Mouse (Mus musculus): ENCODE results near the gene Nkd1. TPM values are rescaled to one million over a fixed set of nuclear protein-coding genes. Genes with fewer than 3 reads are reported as not detected.

The Nkd1 gene
- total RNA-seq (2021) = 10 to 100 TPM in 1 of 2 experiments, 1 to 10 TPM in 1; 8.8 to 10.1 TPM
- long read RNA-seq, experiment 1, partial matches to known transcripts = 4 of 8 reads
- long read RNA-seq, experiment 1, other reads (novel, unspliced or antisense) = 0 of 8 reads
- long read RNA-seq, experiment 2, transcript Nkd1-201 (10 exons, 3,035 nt) = major isoform, 13 of 17 reads
- long read RNA-seq, experiment 2, partial matches to known transcripts = 4 of 17 reads
- long read RNA-seq, experiment 2, other reads (novel, unspliced or antisense) = 0 of 17 reads

DNA sequence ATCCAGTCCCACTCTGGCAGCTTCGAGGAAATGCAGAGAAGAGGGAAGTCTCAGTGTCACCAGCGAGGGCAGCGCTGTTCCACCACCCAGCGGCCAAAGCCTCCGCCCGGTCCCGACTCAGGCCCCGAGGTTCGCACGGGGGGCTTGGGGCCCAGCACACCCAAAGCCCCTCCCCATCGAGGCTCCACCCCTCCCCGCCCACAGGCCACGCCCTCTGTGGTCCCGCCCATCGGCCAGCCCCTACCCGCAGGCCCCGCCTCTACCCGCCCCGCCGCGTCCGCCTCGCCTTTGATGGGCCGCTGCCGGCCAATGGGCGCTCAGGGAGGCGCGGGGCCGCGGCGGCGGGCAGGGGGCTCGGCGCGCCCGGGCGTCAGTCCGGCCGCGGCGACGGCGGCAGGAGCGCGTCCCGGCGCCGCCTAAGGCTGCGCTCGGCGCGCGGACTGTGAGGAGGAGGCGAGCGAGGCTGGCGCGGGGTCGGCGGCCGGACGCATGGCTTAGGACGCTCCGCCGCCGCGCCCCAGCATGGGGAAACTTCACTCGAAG is at the start of gene Nkd1:
Nkd1 (plus strand) TSS at position 370 of the 543 bp plus-strand sequence.
- DNase-seq (ENCODE audit: low spot score in 2 of 2) = peak; percentile 77 to 83
- H3K27ac ChIP-seq = peak within 1 kb of the TSS; percentile 79
- peak; percentile 60 for TF ChIP-seq CTCF (conservative IDR thresholded peaks at IDR 0.05)
- peak within 1 kb of the TSS; percentile 74 for H3K4me3 ChIP-seq

- no peak for TF ChIP-seq CTCF (conservative IDR thresholded peaks at IDR 0.05)
- Histone ChIP-seq H3K27ac (no peak overlapping the region), H3K4me3 (no peak overlapping the region)
- DNase-seq (ENCODE audit: low spot score in 2 of 2) = no peak
Measured at GRCm38 (mm10) chr8:88481290-88481689, 39.9 kb upstream of the Nkd1 start.

GRCm38 (mm10) chr8:88488391-88488829 is 32.7 kb upstream of the Nkd1 start:
- no peak overlapping the region for H3K4me3 ChIP-seq
- DNase-seq (ENCODE audit: low spot score in 2 of 2) = no peak
- no peak for TF ChIP-seq CTCF (conservative IDR thresholded peaks at IDR 0.05)
- H3K27ac ChIP-seq = no peak overlapping the region

DNA sequence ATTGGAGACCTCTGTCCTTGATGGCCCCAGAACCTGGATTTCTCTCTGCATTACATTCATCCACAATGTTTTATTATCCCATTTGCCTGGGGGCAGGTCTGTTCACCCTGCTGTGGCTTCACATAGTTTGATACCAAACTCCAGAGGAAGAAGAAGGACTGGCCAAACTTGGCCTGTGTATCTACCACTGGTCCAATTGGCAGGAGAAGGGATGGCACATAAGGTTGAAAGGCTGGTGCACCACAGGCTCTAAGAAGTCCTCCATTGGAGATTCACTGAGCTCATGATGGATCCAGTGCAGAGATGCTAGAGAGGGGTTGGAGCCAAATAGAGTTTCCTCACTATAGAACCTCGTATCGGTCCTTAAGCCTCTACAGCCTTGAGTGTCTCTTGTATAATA is 27.1 kb upstream of the Nkd1 start:
- Histone ChIP-seq H3K27ac (no peak overlapping the region), H3K4me3 (no peak overlapping the region)
- no peak for DNase-seq (ENCODE audit: low spot score in 2 of 2)
- no peak for TF ChIP-seq CTCF (conservative IDR thresholded peaks at IDR 0.05)

DNA sequence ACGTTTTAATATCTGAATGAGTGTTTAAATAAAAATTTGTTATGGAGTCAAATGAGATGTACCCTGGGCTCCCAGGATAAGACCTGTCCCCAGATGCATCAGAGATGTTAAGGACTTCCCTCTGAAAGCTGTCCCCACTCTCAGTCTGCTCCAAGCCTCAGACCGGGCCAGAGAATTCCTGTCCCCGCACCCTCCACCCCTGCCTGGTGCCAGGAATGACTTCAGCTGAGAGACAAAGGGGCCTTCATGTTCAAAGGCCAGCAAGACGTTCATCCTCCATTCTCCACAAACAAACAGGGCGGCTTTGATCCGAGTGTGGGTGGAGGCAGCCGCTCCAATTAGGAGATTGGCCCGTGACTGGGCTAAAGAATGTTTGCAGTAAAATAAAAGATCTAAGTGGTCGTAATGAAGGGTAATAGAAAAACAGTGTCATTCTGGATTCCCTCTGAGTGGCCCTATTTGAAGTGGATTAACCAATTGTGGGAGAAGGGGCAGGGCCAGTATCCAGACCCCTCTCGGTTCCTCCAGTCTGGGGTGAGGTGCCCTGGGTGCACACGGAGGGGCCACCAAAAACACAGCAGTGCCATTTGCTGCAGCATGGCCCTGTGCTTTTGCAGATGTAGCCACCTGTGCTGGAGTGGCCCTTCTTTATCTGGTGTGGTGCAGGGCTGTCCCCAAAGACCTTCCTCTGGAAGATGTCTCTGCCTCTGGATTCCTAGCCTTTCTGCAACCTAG is 25.9 kb upstream of the Nkd1 start:
- Histone ChIP-seq H3K4me3 (no peak overlapping the region), H3K27ac (peak overlapping the region; percentile 82)
- peak; percentile 33 to 43 for DNase-seq (ENCODE audit: low spot score in 2 of 2)
- no peak for TF ChIP-seq CTCF (conservative IDR thresholded peaks at IDR 0.05)

- no peak overlapping the region for H3K4me3 ChIP-seq
- no peak overlapping the region for H3K27ac ChIP-seq
- no peak for TF ChIP-seq CTCF (conservative IDR thresholded peaks at IDR 0.05)
- DNase-seq (ENCODE audit: low spot score in 2 of 2) = no peak
Measured at GRCm38 (mm10) chr8:88502143-88502542, 19.0 kb upstream of the Nkd1 start.

DNA sequence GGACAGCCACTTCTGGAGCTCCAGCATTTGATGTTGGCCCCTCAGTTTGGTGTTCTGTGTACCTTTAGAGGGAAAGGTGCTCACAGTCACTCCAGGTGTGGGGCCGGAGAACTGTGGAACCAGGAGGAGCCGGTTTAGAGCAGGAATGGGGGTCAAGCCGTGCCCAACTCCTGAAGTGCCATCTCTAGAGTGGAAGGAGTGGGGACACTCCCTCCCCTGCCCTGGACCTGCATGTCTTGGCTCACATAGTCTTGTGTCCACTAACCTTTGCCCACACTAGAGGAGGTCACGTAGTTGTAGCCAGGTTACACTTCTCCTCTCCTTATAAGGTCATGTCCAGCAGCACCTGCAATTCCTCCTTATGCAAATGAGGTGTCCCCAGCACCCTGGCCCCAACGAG is 14.2 kb upstream of the Nkd1 start:
- no peak for TF ChIP-seq CTCF (conservative IDR thresholded peaks at IDR 0.05)
- DNase-seq (ENCODE audit: low spot score in 2 of 2) = no peak
- Histone ChIP-seq H3K27ac (no peak overlapping the region), H3K4me3 (no peak overlapping the region)

DNA sequence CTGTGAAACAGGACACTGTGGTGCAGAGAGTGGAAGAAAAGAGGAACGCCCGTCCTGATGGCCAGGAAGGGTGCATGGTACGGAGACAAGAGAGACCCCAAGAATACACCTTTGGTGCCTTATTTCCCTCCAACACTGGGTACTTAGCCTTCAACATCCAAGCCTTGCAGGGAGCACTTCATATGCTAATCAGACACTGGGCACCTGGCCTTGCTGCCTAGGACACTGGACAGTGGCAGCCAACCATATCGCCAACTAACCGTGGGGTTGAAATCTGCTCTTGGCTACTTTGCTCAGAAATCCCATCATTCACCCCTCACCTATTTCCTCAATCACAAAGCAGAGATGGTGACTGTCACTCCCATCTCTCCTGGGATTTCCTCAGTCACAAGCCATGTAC is 10.1 kb upstream of the Nkd1 start:
- no peak for TF ChIP-seq CTCF (conservative IDR thresholded peaks at IDR 0.05)
- Histone ChIP-seq H3K4me3 (no peak overlapping the region), H3K27ac (no peak overlapping the region)
- DNase-seq (ENCODE audit: low spot score in 2 of 2) = no peak

DNA sequence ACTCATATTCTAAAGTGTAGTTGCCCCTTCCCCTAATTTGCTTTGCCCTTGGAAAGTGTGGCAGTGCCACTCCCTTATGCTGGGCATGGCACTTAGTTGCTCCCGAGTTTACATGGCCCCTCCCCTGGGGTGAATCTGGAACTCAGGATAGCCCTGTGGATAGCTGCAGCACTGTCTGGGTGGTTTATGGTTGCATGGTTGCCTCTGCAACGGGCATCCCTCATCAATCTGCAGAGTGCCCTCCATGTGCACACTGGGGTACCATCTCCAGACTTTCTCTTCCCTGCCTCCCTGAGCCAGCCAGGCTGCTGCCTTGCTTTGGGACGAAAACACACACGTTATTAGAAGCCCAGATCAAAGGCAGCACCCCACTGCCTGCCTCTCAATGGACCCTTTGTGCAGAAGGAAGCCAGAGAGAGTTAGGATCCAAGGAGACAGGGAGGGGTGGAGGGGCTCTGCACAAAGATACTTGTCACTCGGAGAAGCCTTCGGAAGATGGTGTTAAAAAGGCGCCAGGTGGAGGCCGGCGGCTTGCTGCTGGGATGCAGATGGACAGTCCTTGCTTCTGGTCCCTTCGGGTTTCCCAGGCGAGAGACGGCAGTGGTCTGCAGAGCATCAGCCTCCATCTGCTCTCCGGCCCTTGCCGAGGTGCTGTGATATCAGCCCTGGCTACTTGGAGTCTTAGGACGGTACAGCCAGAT is 8.9 kb upstream of the Nkd1 start:
- Histone ChIP-seq H3K4me3 (no peak overlapping the region), H3K27ac (no peak overlapping the region)
- peak in 1 of 2 experiments; percentile 12 for DNase-seq (ENCODE audit: low spot score in 2 of 2)
- TF ChIP-seq CTCF (conservative IDR thresholded peaks at IDR 0.05) = no peak

DNA sequence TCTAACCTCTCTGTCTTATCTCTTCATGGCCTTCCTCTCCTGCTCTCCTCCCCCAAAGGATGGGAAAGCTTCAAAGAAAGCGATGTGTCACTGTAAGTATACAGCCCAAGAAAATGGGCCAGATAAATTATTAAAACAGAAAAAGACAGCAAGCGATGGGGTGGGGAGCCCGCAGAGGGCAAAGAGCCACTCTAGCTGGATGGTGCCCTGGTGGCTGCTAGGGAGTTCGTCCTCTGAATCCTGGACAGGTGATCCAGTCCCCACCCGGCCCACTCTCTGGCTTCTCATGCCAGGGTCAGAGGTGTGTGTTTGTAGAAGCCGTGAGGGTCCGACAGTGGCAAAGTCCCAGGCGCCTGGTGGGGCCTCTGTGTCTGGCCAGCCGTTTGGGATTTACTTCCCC is 3.1 kb upstream of the Nkd1 start:
- H3K27ac ChIP-seq = no peak overlapping the region
- DNase-seq (ENCODE audit: low spot score in 2 of 2) = no peak
- TF ChIP-seq CTCF (conservative IDR thresholded peaks at IDR 0.05) = no peak
- H3K4me3 ChIP-seq = no peak overlapping the region

GRCm38 (mm10) chr8:88520381-88520780 is 773 bp upstream of the Nkd1 start:
- TF ChIP-seq CTCF (conservative IDR thresholded peaks at IDR 0.05) = no peak
- no peak for DNase-seq (ENCODE audit: low spot score in 2 of 2)
- peak overlapping the region; percentile 39; the same call in 1 of the 2 replicates for H3K4me3 ChIP-seq
- H3K27ac ChIP-seq = no peak overlapping the region

DNA sequence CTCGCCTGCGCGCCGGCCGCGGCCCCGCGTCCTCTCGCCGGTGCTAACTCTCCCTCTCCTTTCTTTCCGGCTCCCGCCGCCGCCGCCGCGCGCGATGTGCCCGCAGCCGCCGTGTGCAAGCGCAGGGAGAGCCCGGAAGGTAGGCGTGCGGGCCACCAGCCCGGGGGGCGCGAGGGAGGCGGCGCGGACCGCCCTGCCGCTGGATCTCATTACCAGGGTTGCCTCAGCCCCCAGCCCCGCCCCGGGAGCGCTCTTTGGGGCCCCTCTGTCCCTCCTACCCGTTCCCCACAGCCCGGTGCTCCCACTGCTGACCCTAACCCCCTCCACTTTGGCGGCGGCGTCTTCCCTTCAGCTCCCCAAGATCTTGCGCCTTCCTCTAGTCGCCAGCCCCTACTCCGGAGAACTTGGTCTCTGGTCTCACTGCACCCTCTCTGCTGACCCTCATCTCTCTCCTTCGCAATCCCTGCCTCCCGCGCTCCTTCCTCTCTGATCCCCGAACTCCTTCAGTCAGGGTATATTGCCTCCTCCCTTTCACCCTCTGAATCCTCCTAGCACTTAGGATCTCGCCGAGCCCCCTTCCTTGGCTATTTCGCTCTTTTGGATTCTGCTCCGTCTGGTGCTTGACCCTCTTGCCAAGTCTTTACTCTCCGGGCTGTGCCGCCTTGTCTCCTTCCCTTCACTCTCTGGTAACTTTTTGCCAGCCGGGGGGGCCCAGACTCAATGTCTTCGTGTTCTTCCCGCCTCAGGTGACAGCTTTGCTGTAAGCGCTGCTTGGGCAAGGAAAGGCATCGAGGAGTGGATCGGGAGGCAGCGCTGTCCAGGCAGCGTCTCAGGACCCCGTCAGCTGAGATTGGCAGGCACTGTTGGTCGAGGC is 624 bp downstream of the Nkd1 start:
- TF ChIP-seq CTCF (conservative IDR thresholded peaks at IDR 0.05) = no peak
- no peak for DNase-seq (ENCODE audit: low spot score in 2 of 2)
- Histone ChIP-seq H3K27ac (peak overlapping the region; percentile 79), H3K4me3 (peak overlapping the region; percentile 74)
